Mouse (Mus musculus) adrenal gland, postnatal 4 days (tissue): ENCODE results near the gene Dot1l. TPM values are rescaled to one million over a fixed set of nuclear protein-coding genes. Genes with fewer than 3 reads are reported as not detected.

Experiments used
- DNase-seq, 2 experiments: peaks; one replicate each; pipeline ENCODE4 v3.0.0; 2021 to 2022; ENCODE audit warnings: low spot score in 2 of 2, mixed read lengths in 2 of 2
- total RNA-seq, 2 experiments: library from RNA; stranded (reverse); gene quantifications; 2 replicates each; pipeline ENCODE4 v1.2.3; 2021

Gene Dot1l
- total RNA-seq, 2 experiments from 2014 or later, result 81.2 to 83.2 TPM

- DNase-seq, result no peak
Measured at GRCm38 (mm10) chr10:80791476-80792174, 36.6 kb downstream of the Dot1l start.

- DNase-seq, result no peak
Measured at GRCm38 (mm10) chr10:80792175-80793032, 37.4 kb downstream of the Dot1l start.

GRCm38 (mm10) chr10:80793033-80793784, 38.2 kb downstream of the Dot1l start:
- no peak for DNase-seq

- no peak for DNase-seq
Measured at GRCm38 (mm10) chr10:80793803-80794202, 38.8 kb downstream of the Dot1l start.

GRCm38 (mm10) chr10:80794750-80795149, 39.7 kb downstream of the Dot1l start:
- no peak for DNase-seq

GRCm38 (mm10) chr10:80796307-80796848, 41.4 kb downstream of the Dot1l start:
- no peak for DNase-seq

GRCm38 (mm10) chr10:80797186-80798149, 42.5 kb downstream of the Dot1l start:
- no peak for DNase-seq

GRCm38 (mm10) chr10:80798150-80799006, 43.4 kb downstream of the Dot1l start, which contains the start of the genes Sf3a2 and Plekhj1:
TSS of gene Sf3a2 (plus strand) at chr10:80798198.
TSS of gene Plekhj1 (minus strand) at chr10:80798626.
- DNase-seq, result peak; percentile 84 to 87

- DNase-seq, result no peak
Measured at GRCm38 (mm10) chr10:80799070-80799566, 44.1 kb downstream of the Dot1l start.

- no peak for DNase-seq
Measured at GRCm38 (mm10) chr10:80802204-80802912, 47.4 kb downstream of the Dot1l start.

GRCm38 (mm10) chr10:80802996-80803395, 48.0 kb downstream of the Dot1l start:
- no peak for DNase-seq

GRCm38 (mm10) chr10:80804340-80804739, 49.3 kb downstream of the Dot1l start:
- no peak for DNase-seq

- DNase-seq, result no peak
Measured at GRCm38 (mm10) chr10:80804916-80805315, 49.9 kb downstream of the Dot1l start, which contains the start of gene Amh. TSS of gene Amh (plus strand) at chr10:80805243.

GRCm38 (mm10) chr10:80805322-80805721, 50.3 kb downstream of the Dot1l start:
- DNase-seq, result no peak

GRCm38 (mm10) chr10:80805925-80806324, 50.9 kb downstream of the Dot1l start:
- DNase-seq, result peak; percentile 73 to 77

- DNase-seq, result no peak
Measured at GRCm38 (mm10) chr10:80806341-80807056, 51.5 kb downstream of the Dot1l start.

GRCm38 (mm10) chr10:80807057-80807627, 52.1 kb downstream of the Dot1l start:
- peak in 1 of 2 experiments; percentile 45 for DNase-seq
